Mouse (Mus musculus) kidney, postnatal 14 days (tissue): ENCODE data around the gene Cyren.
A peak's percentile ranks its signal among the peaks of the same experiment; 100 is the strongest.

Experiments
- DNase-seq: peaks from one replicate; pipeline ENCODE4 v3.0.0; 2022; ENCODE audit warnings: mixed read lengths

The Cyren gene

DNA sequence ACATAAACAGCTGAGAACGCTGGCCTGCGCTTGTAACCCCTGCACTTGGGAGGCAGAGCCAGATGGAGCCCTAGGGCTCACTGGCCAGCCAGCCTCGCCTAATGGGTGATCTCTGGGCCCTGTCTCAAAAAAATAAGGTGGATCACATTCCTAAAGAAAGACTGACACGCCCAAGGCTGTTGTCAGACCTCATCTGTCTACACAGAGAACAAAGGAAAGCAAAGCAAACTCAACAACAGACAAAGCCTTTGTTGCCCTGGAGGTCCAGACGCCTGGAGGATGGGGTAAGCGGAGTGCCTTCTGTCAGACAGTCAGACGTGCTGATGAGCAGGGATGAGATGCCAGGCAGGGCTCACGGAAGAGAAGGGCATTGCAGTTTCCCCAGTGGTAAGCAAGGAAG, 11.1 kb downstream of the Cyren start:
- DNase-seq: no peak

DNA sequence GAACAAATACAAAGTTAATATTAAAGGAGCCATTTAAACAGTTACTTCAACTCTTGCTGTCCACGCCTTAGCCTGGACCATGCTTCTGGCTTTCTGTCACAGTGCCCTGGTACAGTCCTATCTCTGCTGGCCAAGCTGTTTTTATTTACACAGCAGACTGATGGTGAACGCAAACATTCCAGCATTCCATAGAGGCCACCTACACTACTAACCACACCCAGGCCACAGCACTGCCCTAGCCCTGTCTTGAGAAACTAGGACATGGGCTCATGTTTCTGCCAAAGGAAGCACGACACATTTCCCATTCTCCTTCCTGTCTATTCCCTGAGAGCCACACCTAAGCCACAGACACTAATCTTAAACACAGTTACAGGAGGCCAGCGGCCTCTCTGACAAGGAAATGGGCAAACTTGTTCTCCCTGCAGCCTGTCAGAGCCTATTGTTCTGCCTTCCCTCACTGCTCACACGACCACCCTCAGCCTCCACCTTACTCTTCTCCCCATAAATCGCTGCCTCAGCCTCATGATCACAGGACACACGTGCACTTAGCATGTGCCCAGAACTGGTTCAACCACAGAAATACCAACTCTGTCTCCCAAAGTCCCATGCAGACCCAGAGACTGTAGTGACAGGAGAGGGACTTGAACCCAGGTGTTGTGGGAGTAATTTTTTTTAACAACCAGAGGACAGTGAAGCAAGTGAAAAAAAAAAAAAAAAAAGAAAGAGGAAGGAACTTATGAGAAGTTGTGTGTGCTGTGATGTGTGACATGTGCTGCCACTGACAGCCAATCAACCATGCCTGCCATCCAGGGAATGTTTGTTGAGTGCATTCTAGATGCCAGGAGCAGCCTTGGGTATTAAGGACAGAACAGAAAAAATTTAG, 11.9 kb downstream of the Cyren start:
- peak; percentile 71 for DNase-seq

DNA sequence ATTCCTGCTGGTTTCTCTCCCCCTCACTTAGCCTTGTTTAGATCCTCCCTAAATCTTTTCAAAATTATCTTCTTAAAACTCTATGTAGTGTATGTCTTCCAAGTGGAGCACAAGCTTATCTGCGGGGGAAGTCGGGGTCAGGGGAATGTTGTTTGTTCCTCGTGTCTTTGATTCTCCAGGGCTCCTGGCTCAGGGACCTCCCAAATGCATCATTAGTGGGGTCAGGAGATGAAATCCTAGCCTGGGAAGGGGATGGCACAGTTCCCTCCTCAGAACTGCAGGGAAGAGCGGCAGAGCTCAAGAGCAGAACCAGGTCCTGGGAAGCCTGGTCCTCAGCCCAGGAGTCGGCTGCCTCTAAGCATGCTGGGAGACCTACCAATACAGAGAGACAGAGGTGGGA, 12.6 kb downstream of the Cyren start:
- peak; percentile 53 for DNase-seq

DNA sequence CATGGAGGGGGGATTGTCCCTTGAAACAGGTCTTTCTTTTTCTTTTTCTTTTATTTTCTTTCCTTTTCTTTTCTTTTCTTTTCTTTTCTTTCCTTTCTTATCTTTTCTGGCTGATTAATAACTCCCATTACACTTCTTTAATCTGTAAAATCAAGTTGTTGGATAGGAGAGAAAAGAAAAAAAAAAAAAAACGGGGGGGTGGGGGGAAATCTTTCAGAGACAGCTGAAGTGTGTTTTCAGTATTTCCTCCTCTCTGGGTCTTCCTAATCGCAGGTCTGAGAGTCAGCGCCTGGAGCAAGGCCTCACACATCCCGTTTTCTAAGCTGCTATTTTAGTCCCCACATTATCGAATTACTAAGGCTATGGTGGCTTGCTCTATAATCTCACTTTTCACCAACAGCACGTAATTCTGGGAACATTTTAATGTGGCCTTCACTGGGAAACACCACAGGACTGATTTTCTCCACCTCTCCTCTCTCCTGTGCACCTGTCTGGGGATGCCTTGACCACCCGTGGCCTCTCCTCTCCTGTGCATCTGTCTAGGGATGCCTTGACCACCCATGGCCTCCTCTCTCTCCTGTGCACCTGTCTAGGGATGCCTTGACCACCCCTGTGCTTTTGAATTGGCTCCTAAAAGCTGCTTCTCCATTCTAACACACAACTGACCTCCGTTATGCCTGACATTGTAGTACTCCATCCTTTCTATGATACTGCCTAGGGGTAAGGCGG, 13.9 kb downstream of the Cyren start:
- DNase-seq: no peak

DNA sequence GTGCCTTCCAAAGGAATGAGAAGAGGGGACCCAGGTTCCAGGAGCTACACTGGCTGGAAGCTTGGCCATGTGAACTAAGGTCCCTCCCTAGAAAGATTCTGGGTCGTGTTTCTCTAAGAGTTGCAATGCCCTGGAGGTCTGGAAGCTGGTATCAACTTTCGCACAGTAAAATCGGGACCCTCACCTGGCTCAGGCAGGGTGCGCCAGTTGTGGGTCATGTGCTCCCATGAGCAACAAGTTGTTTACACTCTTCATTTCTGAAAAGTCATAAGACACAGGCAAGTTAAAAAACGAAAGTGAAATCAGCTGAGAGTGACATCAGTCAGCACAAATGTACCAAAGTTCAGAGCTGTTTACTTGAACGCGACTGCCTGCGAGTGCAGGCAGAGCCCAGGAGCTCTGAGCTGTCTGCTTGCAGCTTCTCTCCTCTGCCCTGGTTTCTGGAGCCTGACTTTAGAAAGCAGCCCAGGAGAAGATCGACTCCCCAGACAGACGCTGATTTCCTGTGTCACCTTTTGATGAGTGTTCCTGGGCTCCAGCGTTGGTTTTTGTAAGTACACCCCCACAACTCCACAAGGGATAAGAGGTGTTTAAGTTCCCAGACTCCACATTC, 15.0 kb downstream of the Cyren start, which contains the start of gene Tmem140:
TSS of gene Tmem140 (plus strand) at position 356 of the 613 bp plus-strand sequence.
- peak; percentile 72 for DNase-seq

DNA sequence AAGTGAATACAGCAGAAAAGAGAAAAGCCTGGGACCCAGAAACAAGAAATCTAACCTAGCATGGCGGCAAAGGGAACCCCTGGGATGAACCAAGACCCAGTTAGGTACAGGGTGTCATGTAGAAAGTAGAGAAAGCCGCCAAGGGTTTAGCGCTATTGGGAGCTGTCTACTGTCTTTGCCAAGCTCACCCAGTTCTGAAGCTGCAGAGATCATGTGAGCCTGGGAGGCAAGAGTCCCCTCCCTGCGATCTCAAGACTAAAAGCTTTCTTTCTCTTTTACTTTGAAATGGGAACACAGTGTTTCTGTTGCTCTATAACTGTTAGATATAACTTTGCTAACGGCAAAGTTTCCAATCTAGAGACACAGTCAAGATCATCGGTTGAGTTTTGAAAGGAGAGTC, 15.5 kb downstream of the Cyren start:
- DNase-seq: no peak

DNA sequence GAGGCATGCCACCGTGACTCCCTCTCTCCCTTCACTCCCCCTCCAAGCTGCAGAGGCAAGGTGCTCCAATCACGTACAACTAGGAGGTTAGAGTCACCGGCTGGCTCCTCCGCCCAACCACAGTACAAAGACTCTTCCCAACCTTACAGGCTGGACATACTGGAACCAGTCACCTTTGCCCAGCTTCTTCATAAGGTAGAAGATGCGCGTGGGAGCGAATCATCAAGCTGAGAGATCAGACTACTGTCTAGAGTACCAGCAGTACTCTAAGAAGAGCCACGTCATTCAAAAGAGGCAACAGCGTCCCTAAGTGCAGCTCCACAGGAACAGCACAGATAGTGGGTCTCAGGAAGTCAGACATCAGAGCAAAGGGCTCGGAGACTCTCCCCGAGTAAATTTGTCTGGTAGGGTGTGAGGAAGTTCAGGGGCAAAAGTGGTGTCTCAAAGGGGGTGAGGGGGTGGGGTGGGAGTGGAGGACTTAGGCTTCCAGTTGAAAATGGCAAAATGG, 16.3 kb downstream of the Cyren start:
- DNase-seq: no peak

DNA sequence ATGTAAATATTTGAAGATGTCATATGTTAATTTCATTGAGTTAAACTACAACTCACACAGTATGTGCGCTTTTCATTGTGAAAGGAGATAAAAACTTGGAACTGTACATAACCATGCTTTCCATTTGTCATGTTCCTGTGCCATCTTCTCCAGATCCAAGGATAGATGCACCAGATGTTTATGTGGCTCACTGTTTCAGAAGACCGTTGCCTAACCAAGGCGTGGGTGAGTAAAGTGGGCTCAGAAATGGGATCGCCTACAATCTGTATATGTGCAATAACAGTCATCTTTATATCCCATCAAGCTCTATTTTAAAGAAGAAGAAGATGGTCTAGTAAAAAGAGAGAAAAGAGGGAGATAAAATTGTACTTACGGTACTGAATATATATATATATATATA, 45.5 kb downstream of the Cyren start:
- DNase-seq: no peak

DNA sequence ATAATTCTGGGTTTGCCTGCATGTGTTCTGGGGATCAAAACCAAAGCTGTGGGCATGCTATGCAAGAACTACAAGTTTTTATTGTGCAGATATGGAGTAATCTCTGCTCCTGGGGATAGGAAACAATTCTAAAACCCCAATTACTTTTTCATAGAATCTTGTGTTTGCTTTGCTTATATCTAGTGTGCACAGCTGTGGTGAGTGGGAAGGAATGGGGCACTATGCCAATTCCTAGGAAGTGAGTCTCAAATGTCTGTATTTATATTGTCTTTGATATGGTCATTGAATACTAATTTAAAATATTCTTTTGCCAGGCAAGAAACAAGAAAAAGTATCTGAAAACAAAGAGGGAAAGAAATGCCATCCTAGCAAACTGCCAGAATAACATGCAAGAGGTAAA, 53.5 kb downstream of the Cyren start:
- no peak for DNase-seq
